Mouse (Mus musculus) small intestine, adult 2 months (tissue): ENCODE data around the gene Acp4.

ENCODE experiments used
- CTCF ChIP-seq: fragments of 200-500 bp; IDR thresholded peaks from 2 replicates; pipeline ENCODE4 v1.5.1; 2012; ENCODE audit warnings: low read depth, mild to moderate bottlenecking, control low read depth, inconsistent platforms, low read length, moderate library complexity, mixed read lengths; ENCODE audit not compliant: insufficient replicate concordance, insufficient read length; ENCODE audit errors: extremely low read depth
- POLR2A ChIP-seq: fragments of 200-500 bp; IDR thresholded peaks from 2 replicates; pipeline ENCODE4 v1.6.1; 2012; ENCODE audit warnings: low read depth, mild to moderate bottlenecking, control low read depth, inconsistent platforms, low read length, moderate library complexity

DNA sequence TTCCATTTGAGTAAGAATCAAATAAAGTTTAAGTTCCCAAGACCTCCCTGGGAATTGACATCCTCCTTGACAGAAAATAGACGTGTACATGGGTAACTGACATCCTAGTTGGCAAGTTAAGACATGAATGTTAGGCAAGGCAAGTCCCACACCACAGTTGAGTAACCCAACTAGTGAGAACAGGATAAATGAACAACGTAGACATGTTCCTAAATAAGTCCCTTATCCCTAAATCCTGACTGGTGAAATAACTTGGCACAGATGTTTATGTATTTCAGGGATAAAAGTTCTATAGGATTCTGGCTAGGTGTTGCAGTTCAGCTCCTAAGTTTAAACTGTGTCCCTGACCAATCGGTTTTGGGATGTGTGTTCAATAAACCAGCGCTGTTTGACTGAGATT lies 33.8 kb upstream of the Acp4 start:
- TF ChIP-seq CTCF (no peak), POLR2A (no peak)
